Mouse (Mus musculus): ENCODE results near the gene Mcm2.

The Mcm2 gene

GRCm38 (mm10) chr6:88898534-88899048 is at the start of gene Mcm2:
TSS of gene Mcm2 (minus strand) at chr6:88898780.
- DNase-seq, result peak; percentile 99

DNA sequence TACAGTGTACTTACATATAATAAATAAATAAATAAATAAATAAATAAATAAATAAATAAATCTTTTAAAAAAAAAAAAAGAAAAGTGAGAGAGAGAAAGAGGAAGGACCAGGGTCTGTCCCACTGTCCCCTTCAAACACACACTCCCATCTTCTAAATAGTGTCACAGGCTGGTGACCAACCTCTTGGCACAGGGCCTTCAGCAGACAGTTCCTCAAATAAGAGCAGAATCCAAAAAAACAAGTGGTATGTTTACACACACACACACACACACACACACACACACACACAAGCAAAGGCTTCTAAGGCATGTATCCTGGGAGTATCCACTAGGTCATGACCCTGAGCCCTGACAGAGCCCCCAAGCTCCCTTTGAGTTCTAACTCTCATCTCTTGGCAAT is 49.2 kb upstream of the Mcm2 start:
- no peak for DNase-seq

DNA sequence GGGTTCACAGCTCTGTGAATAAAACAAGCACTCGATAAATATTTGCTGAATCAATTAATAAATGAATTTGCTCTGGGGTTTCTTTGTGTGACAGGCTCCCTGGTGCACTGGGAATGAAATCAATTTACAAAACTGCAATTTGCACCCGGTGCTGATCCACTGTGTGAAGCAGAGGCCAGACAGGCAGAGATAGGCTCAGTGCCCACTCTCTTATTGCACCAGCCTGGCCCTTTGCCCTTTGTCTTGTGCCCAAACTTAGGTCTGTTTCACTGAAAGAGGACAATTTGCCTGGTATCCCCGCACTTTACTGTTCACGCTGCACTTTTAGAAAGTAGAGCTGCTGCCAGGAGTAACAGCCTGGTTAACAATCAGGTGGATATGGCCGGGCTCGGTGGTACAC is 47.9 kb upstream of the Mcm2 start:
- DNase-seq, result no peak

- DNase-seq, result no peak
Observed at GRCm38 (mm10) chr6:88943666-88944065, 45.1 kb upstream of the Mcm2 start.

DNA sequence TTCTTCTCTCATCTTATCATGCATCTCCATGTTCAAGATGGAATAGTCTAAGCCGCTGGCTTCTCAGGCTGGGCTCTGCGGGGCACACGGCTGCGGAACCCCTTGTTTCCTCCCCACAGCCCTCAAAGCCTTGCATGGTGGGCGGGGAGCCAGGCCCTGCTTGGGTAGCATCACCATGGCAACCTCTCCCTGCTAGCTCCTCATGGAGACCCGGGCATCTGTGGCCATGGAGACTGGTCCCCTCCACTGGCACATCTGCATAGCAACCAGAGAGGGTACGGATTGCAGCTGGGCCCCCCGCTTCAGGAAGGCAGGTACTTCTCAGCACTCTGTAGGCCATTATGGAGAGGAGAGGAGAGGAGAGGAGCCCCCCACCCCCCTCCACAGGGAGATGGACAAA is 44.0 kb upstream of the Mcm2 start:
- DNase-seq, result no peak

GRCm38 (mm10) chr6:88941628-88942027 is 43.0 kb upstream of the Mcm2 start:
- peak; percentile 59 for DNase-seq

DNA sequence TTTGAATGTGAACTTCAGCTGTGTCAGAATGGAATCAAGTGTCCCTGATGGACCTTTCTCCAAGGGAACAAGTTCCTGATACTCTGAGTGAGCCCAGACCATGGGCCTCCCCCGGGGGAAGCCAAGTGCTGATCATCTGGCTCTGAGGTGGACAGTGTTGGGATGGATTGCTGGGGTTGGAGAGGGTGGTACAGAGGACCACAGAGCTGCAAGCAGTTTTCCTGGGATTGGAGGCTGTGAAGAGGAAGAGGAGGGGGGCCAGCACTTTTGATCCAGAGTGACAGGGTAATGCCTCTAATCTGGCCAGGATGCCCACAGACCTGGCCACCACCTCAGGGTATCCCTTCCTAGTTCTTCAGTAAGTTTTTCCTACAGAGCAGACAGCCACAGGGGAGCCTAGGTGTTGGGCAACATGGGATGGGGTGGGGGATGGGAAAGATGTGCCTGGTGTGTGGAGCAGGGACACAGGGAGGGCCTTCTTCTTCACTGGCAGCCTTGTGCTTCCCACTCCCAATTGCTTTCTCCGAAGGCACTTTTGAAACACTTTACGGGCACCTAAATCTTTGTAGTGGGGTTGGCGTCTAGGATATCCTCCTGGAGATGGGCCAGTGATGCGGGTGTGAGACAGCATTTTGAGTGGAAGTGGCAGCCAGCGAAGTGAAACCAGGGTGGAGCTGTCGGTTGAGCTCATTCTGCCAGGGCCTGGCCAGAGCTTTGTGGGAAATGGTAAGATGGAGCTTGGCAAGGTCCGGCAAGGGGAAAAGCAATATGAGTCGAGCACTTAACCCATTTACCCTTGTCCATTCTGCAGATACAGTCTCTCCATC is 41.7 kb upstream of the Mcm2 start:
- peak; percentile 68 for DNase-seq

DNA sequence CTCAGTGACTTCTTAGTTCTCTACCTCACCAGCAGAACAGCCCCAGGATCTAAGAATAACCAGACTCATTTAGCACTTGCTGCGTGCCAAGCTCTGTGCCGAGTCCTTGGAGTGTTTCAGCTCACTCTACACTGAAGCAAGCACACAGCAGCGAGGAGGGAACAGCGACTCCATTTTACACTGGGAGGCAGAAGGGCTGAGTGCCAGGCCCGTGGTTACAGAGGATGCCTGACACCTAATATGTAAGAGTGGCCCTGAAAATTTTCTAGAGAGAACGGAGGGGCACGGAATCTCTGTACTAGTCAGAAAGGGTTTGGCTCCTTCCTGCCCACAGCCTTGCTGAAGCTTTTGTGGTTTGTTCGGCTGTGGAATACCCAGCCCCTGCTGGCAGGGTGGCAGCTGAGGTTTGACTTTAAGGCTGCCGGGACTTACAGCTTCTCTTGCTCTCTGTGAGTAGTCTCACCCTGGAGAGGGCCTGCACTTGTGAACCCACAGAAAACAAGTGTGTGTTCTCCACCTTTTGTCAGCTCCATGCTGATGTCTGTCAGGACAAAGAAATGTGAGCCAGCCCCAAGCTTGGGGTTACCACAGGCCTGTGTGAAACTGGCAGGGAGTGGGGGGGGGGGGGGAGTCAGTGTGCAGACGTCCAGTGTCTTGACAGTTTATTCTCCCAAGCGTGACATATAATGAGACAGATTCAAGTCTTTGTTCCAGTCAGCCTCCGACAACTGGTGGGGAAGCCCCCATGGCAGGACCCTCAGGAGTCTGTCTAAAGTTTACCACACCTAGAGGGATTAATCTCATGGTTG is 40.9 kb upstream of the Mcm2 start:
- no peak for DNase-seq

DNA sequence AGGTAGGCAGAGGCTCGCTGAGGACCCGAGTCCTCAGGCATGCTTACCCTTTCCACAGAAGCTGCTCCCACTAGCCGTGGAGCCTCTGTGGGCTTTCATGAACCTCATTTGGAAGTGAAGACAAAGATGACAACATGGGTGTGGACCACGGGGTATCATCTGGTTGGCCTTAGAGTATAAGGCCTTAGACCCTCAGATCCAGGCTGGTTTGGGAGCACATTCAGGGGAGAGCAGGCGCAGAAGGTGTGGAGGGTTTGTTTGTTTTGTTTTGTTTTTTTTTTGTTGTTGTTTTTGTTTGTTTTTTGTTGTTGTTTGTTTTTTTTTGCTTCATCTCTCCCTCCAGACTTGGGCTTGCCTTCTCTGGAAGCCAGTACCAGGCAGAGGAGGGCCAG is 40.1 kb upstream of the Mcm2 start:
- no peak for DNase-seq

GRCm38 (mm10) chr6:88937971-88938663 is 39.5 kb upstream of the Mcm2 start:
- DNase-seq, result no peak

DNA sequence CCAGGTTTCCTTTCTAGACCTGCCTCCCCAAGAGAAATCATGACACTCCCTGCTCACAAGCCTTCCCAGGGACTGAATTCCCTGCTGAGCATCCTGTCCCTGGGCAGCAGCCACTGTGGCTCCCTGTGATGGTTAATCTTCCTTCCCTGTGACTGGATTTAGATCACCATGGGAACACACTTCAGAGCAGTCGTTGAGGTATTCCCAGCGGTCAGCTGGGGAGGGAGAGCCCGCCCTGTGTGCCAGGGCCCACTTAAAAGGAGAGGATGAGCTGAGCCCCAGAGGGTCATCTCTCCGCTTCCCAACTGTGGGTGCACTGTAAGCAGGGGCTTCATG is 38.6 kb upstream of the Mcm2 start:
- no peak for DNase-seq

DNA sequence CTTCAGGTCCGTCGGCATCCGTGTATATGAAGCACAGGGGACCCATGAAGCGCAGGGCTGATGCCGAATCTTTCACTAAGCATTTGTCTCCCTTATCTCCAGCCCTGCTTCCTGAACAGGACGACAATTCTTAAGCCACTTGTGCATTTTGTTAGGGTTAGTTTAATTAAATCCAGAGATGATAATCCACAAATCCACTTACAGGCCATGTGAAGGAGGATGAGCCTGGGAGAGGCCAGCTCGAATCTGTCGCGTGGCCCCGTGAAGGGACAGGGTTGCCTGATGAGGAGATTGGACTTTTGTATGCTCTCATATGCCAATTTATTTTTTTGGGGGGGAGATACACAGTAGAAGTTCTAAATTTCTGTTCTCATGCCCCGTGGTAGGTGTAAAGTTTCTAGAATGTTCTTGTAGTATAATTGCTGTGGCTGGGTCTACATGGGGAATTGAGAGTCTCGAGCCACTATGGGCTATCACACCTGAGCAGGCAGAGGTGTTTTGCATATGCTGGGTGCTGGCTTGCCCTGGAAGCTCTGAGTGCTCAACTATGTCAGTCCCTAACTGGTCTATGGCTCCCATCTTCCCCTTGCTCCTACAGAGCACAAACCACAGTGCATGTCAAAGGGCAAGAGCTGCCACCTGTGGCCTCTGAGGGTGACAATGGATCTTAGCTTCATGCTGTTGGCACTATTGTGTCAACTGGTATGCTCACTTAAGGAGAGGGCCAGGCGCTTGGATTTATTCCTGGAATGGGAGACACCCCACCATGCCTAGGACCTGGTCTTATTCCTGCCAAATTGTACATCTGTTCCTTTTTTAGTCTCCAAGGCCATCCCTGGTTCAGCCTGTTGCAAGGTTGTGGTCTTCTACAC is 38.0 kb upstream of the Mcm2 start:
- no peak for DNase-seq

DNA sequence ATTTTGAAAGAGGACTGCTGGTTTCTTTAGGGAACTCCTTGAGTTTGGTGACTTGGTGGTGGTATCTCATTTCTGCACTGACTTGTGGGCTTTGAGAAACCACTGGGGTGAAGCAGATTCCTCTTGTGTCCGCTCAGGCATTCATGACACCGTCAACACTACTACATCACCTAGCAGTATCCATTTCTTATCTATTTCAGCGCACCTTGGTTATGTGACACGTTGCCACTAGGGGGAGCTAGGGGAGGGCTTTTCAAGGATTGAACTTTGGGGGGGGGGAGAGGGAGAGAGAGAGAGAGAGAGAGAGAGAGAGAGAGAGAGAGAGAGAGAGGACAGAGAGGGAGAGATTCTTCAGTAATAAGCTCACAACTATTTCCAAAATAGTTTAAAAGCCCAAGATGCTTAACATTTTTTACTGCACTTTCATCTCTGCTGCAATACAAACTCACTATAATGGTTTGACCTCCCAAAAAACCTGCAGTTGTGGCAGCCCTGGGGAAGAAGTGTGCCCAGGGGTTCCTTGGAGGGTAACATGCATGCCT is 37.2 kb upstream of the Mcm2 start:
- DNase-seq, result peak; percentile 80

- peak; percentile 77 for DNase-seq
Observed at GRCm38 (mm10) chr6:88934816-88935215, 36.2 kb upstream of the Mcm2 start.

- DNase-seq, result no peak
Observed at GRCm38 (mm10) chr6:88934132-88934531, 35.6 kb upstream of the Mcm2 start.

- DNase-seq, result peak; percentile 30
Observed at GRCm38 (mm10) chr6:88931449-88931848, 32.9 kb upstream of the Mcm2 start.

GRCm38 (mm10) chr6:88930049-88930448 is 31.5 kb upstream of the Mcm2 start:
- peak; percentile 66 for DNase-seq

GRCm38 (mm10) chr6:88929451-88929850 is 30.9 kb upstream of the Mcm2 start:
- DNase-seq, result no peak

DNA sequence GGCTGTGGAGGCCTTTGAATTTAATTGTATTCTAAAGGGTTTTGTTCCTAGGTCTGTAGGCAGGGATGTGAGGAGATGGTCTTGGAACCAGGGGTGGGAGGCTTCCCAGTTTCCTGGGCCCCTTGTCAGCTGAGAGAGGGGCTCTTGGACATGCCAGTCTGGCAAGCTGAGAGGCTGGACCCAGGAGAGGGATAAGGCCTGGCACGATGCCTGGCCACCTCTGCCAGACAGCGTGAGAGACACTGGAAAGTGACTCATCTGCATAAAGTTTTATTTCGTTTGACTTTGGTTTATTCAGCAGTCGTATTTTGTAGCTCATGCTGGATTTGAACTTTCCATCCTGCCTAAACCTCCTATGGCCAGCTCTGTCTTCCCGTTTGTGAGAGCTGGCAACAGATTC is 30.0 kb upstream of the Mcm2 start:
- no peak for DNase-seq

DNA sequence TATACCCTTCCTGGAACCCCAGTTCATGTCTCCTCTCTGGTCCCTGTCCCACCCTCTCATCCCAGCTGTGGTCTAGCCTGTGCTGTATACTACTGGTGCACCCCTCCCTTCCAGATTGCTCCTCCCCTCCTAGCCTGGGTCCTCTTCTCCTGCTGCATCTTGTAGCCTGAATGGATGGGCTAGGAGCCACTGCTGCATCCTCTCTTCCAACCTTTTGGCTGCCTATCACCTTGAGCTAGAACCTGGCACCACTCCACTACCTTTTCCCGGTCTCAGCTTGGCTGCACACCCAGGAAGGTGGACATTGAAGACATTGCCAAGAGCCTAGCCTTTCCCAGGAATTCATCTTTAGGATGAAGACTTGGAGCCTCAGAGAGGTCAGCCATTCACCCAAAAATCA is 29.4 kb upstream of the Mcm2 start:
- no peak for DNase-seq

- DNase-seq, result peak; percentile 89
Observed at GRCm38 (mm10) chr6:88927595-88927994, 29.0 kb upstream of the Mcm2 start.

- peak; percentile 83 for DNase-seq
Observed at GRCm38 (mm10) chr6:88926870-88927269, 28.3 kb upstream of the Mcm2 start.

Data from lung, postnatal 36 days (tissue).